Mouse (Mus musculus) Muller cell, postnatal 12 days (primary cell): ENCODE measurements around the gene Helz.

Experiments used
- DNase-seq: peaks from one replicate; pipeline ENCODE4 v3.0.0-alpha.2; 2015; ENCODE audit errors: inconsistent ontology term

Gene Helz

DNA sequence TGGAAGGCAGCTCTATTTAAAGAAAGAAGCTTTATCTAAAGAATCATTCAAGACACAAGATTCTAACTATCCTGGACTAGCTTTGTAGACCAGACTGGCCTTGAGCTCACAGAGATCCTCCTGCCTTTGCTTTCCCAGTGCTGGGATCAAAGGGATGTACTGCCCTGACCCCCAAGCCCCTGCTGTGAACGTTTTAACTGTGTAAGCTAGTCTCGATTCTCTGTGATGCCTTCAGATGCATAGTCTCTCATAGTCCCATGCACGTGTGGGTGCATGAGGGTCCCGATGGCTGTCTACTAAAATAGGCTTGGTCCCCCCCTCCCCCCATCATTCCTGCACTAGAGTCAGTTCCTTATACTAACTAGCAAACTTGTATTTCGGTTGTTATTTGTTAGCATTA, 70.2 kb downstream of the Helz start:
- no peak for DNase-seq

GRCm38 (mm10) chr11:107624661-107625060, 76.9 kb downstream of the Helz start:
- DNase-seq, result no peak

- no peak for DNase-seq
These were observed 78.0 kb downstream of the Helz start for GRCm38 (mm10) chr11:107625746-107626145.

DNA sequence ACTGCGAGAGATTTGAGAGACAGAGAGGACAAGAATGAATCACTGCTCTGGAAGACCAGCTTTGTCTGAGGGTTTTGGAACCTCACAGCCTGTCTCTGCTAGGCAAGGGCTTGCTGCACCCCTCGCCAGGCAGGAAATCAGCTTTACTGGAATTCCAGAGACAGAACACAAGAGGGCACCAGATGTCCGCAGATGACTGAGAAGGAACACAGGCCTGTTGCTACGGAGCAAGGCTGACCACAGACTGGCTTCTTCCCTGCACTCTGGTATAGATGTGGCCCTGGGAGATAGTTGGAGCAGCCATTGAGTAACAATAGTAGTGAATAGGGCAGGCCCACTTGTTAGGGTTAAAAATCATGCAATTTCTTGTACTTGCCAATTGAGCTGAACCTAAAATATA, 81.8 kb downstream of the Helz start:
- DNase-seq, result peak; percentile 54

DNA sequence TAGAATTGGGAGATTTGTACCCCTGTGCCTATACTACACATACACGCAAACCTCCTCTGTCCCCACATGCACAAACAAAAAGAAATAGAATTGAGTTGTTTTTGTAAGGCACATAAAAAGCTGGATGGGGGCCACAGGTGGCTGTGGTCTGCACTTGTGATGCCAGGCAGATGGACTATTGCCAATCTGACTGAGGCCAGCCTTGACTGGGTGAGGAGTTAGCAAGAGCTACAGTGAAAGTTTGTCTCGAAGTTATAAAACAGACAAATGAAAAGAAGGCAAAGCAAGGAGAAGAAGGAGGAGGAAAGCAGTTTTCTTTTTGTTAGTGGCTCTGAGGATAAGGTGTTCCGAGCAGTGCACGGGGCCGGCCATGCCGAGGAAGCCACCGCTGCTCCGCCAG, 82.2 kb downstream of the Helz start:
- peak; percentile 5 for DNase-seq

- DNase-seq, result no peak
These were observed 83.4 kb downstream of the Helz start for GRCm38 (mm10) chr11:107631124-107631523.

GRCm38 (mm10) chr11:107633563-107634146, 85.9 kb downstream of the Helz start:
- no peak for DNase-seq

DNA sequence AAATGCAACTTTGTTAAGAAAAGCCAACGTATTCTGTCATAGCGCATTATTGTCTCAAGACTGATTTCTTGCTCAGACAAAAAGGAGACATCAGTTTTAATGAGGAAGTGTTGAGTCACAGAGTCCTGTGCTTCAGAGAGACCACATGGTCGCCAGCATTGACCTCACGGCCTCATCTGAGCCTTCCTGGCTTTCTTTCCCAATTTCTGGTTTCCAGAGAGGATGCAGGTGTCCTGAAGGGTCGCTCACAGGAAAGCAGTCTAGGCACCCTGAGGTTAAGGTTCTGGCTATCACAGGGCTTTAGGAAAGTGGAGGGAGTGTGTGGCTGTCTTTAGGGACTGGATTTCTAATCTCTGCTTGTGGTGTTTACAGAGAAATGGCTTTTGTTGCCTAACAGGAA, 90.4 kb downstream of the Helz start:
- DNase-seq, result peak; percentile 16

DNA sequence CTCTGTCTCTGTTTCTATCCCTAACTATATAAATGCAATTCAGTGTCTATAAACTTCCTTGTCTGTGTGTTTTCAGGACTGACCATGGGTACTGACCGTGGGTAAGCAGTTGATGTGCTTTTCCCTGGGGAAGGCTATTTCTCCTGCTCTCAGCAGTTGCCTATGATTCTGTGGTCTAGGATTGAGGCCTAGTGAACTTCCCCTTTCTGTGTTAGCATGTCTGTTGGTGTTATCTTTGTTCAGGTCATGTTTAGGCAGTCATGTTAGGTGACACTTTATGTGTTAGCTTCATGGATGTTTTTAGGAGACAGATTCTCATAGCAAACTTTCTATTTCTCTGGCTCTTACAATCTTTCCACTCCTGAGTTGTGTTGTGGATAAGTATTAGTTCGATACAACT, 91.9 kb downstream of the Helz start:
- DNase-seq, result no peak

GRCm38 (mm10) chr11:107644461-107644860, 96.7 kb downstream of the Helz start:
- no peak for DNase-seq

DNA sequence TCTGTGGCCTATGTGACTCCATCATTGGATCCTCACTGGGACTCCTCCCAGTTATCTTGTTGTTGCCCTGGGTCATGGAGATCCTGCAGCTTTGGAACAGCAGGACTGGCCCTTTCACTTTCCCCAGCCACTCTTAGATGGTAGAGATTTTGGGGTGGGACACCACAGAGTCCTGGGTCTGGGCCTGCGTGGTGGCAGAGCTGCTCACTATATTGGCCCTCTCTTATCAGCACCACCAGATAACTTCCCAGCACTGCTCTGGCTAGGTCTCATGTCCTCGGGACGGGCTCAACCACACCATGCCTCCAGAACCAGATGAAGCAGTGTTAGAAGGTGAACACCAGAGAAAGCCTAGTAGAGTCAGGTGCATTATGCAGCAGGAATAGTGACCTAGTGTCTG, 99.6 kb downstream of the Helz start:
- no peak for DNase-seq

- DNase-seq, result peak; percentile 45
These were observed 100.9 kb downstream of the Helz start for GRCm38 (mm10) chr11:107648668-107649067.

- DNase-seq, result no peak
These were observed 101.7 kb downstream of the Helz start for GRCm38 (mm10) chr11:107649458-107649857.

- DNase-seq, result no peak
These were observed 102.8 kb downstream of the Helz start for GRCm38 (mm10) chr11:107650422-107651051.

GRCm38 (mm10) chr11:107651391-107651790, 103.7 kb downstream of the Helz start:
- DNase-seq, result no peak

GRCm38 (mm10) chr11:107652137-107652536, 104.4 kb downstream of the Helz start:
- no peak for DNase-seq

GRCm38 (mm10) chr11:107655538-107655937, 107.8 kb downstream of the Helz start:
- DNase-seq, result no peak

DNA sequence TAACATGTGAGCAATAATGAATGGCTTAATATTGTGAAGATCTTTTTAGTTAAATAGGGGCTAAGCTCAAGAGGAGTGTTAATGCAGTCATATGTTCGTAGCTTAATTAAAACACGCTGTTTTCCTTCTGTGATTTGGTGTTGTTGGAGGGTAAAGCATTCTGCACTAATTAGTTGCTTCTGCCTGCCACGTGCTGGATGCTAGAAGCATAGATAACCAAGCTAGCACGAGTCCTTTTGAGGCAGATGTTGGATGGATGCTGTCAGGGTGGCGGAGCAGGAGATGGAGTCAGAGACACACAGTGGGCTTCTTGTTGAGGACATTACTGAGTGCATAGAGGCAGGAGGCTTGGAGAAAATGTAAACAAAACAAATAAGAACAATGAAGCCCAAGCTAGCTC, 109.4 kb downstream of the Helz start:
- DNase-seq, result no peak

- DNase-seq, result no peak
These were observed 112.7 kb downstream of the Helz start for GRCm38 (mm10) chr11:107660452-107660851.

- DNase-seq, result no peak
These were observed 114.9 kb downstream of the Helz start for GRCm38 (mm10) chr11:107662666-107663065.

DNA sequence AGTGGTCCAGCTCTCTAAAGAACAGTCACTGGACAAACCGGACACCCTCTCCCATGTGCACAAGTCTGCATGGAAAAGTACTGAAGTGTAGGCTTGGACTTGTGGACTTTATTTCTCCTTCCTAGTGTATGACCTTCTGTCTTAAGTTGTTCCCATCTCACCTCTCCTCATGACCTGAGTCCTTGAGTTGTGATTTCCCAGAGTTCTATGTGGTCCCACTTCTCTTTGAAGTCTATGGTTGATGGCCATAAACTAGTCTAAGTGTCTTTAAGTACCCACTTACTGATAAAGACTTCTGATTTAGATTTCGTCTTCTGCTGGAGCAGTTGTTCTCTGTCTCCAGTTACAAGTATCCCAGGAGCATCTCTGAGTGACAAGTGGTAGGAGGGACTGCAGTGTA, 119.8 kb downstream of the Helz start:
- no peak for DNase-seq

DNA sequence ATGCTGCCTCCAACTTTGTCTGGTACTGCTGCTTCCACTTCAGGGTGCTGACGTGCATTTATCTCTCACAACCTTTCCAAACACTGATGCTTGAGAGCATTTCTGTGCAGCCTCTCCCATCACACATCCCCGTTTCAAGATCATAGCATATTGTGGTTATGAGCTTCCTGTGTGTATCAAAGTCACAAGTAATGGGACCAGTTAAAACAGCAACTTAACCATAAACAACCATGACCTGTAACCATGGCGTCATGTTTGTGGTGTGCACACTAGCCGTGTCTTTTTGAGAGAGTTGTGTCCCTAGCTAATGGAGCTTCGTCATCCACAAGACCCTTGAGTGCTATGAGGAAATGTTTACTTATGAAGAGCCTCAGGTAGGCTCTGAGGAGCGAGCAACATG, 120.5 kb downstream of the Helz start:
- no peak for DNase-seq

DNA sequence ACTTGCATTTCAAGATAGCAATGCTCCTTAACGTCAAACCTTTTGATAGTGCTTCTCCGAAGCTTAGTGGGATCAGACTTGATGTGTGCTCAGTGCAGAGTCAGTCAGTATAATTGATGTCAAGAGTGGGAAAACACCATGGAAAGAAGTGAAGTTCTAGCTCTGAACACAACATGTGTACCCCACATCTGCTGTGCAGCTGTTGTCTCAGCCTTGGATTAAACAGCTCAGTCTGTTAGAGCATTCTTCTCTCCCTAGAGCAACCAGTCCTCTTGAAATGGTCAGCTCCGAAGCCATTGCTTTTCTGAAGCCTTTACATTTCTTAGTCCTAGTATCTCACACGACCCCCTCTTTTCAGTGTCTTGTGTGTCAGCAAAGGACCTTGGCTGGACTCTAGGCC, 121.2 kb downstream of the Helz start:
- DNase-seq, result no peak

GRCm38 (mm10) chr11:107674006-107674405, 126.3 kb downstream of the Helz start:
- no peak for DNase-seq
